Mouse (Mus musculus) frontal cortex, adult 2 months (tissue): ENCODE data around the gene Tac1. TPM values are rescaled to one million over a fixed set of nuclear protein-coding genes. Genes with fewer than 3 reads are reported as not detected.
"Not testable (repeated sequence)": the region's sequence is repeated elsewhere in the genome, so short reads cannot be mapped to it uniquely, and the experiment has no call there.

ENCODE experiments used
- DNase-seq, 2 experiments: peaks; one replicate each; pipeline ENCODE4 v3.0.0; 2022; ENCODE audit warnings: low spot score in 1 of 2; ENCODE audit errors: extremely low spot score in 1 of 2
- polyA plus RNA-seq: library from polyadenylated mRNA; depleted of rRNA; stranded (reverse); fragments of >200 nt; gene quantifications from 2 replicates; pipeline ENCODE4 v1.2.3, GENCODE M21; 2012; rRNA removed

Gene Tac1
- polyA plus RNA-seq: 35.4 and 40.2 TPM in 2 replicates

DNA sequence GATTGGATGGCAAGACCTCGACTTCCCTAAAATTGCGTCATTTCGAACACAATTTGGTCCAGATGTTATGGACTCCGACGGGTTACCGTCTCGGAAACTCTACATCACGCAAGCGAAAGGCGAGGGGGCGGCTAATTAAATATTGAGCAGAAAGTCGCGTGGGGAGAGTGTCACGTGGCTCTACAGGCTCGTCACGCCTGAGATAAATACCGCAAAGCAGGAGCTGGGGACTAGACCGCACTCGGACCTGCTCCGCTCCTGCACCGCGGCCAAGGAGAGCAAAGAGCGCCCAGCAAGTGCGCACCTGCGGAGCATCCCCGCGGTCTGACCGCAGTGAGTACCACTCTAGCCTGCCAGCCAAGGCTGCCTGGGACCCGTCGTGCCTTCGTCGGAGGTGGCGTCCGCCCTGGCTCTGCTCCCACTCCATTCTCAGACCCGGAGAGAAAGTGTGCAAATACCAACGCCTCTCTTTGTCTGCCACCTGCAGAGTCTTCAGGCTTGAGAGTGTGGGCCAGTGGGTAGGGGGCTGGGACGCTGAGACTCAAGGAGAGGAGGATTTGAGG lies at the start of gene Tac1:
TSS of gene Tac1 (plus strand) at position 51 of the 563 bp plus-strand sequence.
- no peak for DNase-seq

DNA sequence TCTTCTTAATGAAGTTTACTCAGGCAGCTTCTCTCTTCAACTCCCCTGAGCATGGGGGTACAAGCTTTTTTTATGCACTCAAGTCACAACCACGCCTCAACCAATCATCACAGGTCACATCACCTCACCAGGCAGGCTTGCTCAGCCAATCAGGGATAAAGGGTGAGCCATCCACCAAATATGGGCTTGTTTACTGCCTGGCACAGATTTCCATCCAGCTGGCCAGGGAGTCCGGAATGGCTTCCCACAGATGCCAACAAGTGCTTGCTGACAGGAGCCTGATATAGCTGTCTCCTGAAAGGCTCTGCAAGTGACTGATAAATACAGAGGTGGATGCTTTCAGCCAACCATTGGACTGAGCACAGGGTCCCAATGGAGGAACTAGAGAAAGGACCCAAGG lies 11.2 kb upstream of the Tac1 start:
- DNase-seq: not testable (repeated sequence)

DNA sequence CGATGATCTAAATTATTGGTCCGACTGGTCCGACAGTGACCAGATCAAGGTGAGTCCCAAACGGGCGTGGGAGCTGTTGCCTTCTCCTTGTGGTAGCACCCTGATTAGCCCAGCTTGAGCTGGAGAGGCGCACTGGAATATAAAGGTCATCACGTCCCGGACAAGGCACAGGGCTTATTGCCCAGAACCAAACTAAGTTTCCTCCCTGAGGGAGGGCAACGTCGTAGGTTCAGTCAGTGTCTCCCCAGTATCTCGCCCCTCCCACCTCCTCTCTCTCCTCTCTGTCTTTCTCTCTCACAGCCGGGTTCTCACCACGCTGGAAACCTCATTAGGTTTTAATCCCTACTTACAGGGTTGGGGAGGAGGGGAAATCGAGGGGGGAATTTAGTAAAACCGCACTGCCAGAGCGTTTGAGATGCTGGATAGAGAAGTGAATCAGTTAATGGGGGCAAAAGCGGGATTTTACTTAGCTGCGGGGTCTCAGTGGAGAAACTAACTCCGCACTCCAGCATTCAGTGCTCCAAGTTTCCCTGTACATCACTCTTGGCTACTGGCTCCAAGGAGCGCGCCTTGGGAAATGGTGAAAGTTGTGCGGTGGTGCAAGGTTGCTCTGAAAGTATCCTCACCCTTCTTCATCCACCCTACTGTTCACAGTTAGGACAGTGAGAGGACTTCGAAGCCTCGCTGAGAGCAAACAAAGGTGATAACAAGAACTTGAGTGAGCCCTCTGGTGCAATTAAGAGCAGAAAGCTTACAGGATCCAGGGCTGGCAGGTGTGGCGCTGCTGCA lies 1.2 kb downstream of the Tac1 start:
- no peak for DNase-seq

DNA sequence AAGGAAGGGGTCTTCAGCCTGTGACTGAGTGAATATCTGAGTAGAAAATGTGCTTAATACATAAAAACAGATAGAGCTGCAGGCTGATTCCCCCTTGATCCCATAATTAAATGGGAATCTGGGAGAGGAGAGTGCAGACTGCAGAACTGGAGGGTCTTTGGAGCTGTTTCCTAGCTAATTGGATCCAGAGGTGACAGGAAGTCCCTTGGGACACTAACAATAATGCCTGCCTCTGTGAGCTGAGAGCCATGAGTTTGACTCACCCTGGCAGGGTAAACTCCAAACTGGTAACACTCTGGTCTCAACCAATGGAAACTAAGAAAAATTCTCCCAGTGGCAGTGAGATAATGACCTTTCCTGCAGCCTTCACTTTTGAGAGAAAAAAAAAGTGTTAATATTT lies 3.5 kb downstream of the Tac1 start:
- no peak for DNase-seq

DNA sequence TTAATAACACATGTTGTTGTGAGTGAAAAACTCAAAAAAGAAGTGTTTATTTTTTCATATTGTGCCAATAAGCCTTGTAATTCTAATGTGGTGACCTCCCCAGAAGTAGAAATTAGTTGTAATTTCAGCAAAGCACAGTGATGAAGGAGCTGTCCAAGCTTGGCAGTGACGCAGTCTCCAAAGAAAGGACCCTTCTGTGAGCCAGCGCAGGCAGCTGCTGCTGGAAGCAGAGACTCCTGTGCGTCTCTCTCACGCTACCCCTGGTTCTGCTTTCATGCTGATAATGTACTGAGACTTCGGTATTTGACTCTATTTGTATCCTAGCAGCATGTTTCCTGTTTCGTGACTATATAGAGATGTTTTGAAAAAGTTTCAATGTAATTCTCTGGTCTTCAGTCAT lies 7.8 kb downstream of the Tac1 start:
- no peak for DNase-seq

DNA sequence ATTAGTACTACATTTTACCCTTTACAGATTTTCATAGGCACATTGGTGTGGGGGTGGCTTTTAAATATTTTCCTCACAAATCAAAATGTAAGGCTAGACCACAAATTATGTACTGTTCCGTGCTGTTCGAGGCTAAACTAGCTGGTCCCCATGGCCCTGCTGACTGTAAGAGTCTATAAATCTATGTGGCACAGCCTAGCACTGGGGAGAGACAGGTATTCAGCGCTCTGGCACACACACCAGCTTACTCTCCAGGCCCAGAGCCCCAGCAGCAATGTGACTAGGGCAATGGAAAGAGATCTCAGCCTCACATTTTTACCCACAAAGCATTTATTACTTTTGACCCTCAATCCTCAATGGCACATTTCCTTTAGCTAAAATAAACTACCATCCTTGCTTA lies 9.9 kb downstream of the Tac1 start:
- no peak for DNase-seq

DNA sequence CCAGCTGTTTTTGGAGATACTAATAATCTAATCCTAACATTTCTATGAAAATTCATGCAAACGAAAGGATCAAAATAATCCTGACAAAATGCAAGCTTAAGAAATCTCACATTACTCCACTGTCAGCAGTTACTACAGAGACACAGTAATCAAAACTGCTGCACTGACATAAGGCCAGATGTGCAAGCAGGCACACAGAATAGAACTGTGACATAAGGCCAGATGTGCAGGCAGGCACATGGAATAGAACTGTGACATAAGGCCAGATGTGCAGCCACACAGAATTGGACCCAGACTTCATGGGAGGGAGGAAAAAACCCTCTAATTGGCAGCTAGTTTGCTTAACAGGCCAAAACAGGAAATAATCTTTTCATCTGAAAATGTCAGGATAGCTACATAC lies 16.5 kb downstream of the Tac1 start:
- no peak for DNase-seq

DNA sequence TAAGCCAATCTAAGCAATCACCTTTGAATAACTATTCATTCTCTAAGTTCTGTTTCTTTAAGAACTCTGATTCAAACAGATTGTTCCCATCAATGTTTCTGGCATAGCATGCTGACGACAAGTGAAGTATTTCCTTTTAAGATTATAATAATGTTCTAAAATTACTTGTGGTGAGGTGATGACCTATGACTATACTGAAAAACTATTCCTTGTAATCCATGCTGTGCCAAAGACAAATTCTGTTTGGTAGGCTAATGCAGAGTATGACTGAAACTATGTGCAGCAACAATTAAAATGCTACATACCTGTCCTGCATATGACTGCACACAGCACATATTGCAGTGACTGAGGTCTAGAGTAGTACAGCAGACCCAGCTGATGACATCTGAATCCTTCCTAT lies 23.4 kb downstream of the Tac1 start:
- DNase-seq: no peak

DNA sequence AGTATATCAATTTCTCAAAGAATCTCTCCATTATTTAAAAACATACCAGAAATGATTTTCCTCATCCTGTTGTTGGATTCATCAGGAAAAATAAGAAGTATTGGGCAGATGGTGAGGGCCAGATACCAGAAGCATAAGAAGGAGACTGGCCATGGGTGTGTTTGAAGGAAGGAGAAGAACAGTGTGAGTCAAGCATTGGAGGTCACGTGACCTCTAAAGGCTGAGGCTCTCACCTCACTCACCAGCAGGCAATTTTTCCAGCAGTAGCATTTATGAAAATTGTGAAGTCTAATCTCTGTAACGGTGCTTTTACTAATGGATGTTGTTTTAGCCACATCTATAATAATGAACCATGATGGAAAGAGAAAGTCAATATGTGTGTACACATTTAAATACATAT lies 39.8 kb downstream of the Tac1 start:
- DNase-seq: no peak

DNA sequence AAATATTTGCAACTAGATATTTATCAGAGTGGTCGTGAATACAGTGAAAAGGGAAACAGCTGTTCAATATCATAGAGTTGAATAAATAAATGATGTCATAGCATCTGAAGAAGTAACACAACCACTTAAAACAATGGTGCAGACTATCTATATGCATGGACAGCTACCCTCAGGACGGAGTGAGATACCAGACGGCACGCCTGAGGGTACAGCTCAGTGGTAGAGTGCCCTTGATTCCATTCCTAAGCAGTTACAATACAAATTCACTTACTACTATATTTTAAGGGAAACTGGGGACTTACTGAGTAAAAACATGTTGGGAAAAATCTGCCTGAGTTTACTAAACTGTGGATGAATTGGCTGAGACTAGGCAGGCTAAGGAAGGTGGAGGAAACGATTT lies 43.7 kb downstream of the Tac1 start:
- no peak for DNase-seq

DNA sequence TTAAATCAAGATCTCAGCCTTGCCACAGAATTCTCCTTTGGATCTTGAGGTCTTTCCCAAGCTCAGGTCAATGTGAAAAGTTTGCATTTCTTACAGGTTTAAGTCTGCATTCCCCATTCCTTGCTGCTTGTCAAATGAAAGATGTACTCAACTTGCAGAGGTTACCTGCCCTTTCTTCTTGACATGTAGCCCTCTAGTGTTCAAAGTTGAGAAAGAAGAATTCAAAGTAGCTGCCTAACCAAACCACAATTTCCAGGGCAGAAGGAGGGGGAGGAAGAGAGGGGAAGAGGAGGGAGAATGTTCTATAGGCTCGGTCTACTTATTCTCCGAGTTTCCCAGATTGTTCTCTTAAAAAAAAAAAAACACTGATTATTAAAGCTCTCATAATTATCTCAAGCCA lies 45.5 kb downstream of the Tac1 start:
- DNase-seq: no peak

DNA sequence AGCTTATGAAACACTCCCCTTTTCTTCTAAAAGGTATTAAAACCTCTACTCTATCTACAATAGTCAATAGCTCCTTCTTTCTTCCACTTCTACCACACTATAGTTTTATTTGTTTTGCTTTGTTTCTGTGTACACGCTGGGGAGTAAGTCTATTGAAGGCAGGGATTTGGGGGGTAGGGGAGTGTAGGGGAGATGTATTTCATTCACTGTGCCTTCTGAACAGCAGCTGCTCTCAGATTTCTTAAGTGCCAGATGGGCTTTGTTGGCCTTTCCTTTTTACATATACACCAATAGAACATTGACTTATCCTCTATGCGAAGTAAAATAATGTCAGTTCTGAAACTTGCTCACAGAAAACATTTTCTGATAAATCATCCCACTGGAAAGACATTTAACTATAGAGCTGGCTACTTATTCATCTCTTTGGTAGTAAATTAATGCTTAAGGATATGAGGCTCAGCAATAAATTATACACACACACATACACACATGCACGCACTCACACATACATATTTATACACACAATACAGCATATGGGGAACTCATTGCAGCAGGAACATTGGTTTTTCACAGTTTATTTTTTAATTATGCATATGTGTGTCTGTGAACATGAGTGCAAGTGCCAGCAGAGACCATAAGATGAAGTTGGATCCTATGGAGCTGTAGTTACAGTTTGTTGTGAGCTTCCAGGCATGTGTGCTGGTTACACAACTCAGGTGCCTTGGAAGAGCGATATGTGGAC lies 46.8 kb downstream of the Tac1 start:
- no peak for DNase-seq

DNA sequence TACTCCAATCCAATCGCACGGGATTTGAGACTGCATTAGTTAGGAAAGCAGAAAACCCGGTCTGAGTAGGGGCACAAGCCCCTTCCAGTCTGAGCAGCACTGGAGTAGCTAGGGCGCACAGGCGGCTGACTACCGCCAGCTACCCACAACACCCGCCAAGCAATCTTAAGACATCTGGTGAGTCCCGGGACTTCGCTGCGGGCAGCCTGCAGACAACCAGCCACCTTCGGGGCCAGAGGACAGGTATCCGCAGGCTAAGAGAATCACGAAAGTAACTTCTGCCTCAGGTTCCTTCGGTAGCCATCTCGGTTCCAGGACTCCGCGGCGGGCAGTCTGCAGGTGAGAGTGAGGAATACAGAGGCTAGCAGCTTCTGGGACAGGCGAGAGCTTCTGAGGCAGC lies 59.0 kb downstream of the Tac1 start:
- not testable (repeated sequence) for DNase-seq

Other genes starting within 250 kb of the Tac1 start
- gene Asns, start 138.4 kb downstream of the Tac1 start, polyA plus RNA-seq: 66.7 and 73.1 TPM in 2 replicates